Mouse (Mus musculus) bone marrow, adult 2 months (tissue): ENCODE measurements around the gene Dync1i1.

Source experiments
- CTCF ChIP-seq: fragments of 200-500 bp; IDR thresholded peaks from 2 replicates; pipeline ENCODE4 v1.5.1; 2011; ENCODE audit warnings: low read length, control low read depth; ENCODE audit not compliant: control insufficient read depth, insufficient read depth
- POLR2A ChIP-seq: fragments of 200-500 bp; IDR thresholded peaks from 2 replicates; pipeline ENCODE4 v1.6.1; 2011; ENCODE audit warnings: low read depth, mild to moderate bottlenecking, control low read depth, low read length, borderline replicate concordance; ENCODE audit not compliant: control insufficient read depth

DNA sequence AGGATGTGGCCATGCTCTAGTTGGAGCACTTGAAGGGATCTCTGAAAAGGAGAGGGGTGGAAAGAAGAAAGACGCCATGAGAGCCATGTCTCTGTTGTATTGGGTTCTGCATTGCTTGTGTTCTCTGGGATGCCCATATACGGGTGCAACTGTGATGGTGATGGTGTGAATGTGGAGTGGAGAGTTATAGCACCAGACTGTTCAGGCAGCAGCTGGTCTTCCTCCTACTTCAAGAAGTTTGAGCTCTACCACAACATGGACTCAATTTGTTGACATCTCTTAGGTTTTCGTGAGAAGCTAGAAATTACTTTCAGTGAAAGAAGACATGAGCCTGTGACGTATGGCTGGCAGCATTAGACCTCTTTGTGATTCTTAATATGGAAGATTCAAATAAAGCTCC lies 44.8 kb downstream of the Dync1i1 start:
- TF ChIP-seq CTCF (no peak), POLR2A (no peak)
